ENCODE assay signal across 14 mouse cellular contexts in the genomic region with DNA sequence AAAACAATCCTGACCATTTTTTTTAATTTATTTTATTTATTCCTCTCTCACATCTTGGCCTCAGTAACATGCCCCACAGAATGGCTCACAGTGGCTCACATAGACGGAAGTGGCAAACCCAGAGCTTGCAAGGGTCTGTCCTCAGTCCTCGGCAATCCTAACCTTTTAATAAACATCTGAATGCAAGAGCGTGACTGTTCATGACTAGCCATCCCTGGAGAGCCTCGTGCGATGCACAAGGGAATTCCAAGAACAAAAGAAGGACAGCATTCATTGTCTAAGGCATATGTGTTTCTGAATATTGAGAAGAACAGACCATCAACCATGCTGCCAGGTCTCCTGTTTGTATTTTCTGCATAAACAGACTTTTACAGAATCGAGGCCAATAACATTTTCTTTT.
"Had no signal": no experiment of that assay in that cellular context is flagged by ENCODE, and none has a peak within 500 bp of the region (broad histone marks: within the 10 kb centered on the region; RNA-seq: fewer than 3 reads in every experiment).

No protein-coding gene starts in this region.

- H3K4me1 ChIP-seq: liver, embryonic 13.5 days had no signal

- H3K4me2 ChIP-seq: liver, embryonic 13.5 days; midbrain, embryonic 13.5 days had no signal

- H3K36me3 ChIP-seq: liver, embryonic 13.5 days; midbrain, embryonic 13.5 days had no signal

- H3K9ac ChIP-seq: liver, embryonic 13.5 days; midbrain, embryonic 13.5 days had no signal

- H3K4me3 ChIP-seq: left cerebral cortex, adult 2 months; liver, embryonic 13.5 days; midbrain, embryonic 13.5 days had no signal

- H3K27ac ChIP-seq: left cerebral cortex, adult 2 months; liver, embryonic 13.5 days; midbrain, embryonic 13.5 days; stomach, postnatal 0 days had no signal

- H3K27me3 ChIP-seq: liver, embryonic 13.5 days; midbrain, embryonic 13.5 days had no signal

- ATAC-seq: midbrain, embryonic 13.5 days had no signal

- DNase-seq: kidney, adult 18-20 months; kidney, adult 9 months; kidney, postnatal 36 days; layer of hippocampus, postnatal 36 days; liver, embryonic 13.5 days; lung, adult 2 months; lung, postnatal 14 days; lung, postnatal 4 days; thymus, adult 2 months; thymus, postnatal 14 days; thymus, postnatal 4 days had no signal

- H3K9me3 ChIP-seq: liver, embryonic 13.5 days; midbrain, embryonic 13.5 days had no signal
